Mouse (Mus musculus) liver (tissue): Measurements from ENCODE around the gene Gm10647.
"Not testable (repeated sequence)": the region's sequence is repeated elsewhere in the genome, so short reads cannot be mapped to it uniquely, and the experiment has no call there.

ENCODE experiments used
- DNase-seq: peaks from one replicate; pipeline ENCODE4 v3.0.0-alpha.2; 2020; ENCODE audit warnings: mixed read lengths

Gene Gm10647

DNA sequence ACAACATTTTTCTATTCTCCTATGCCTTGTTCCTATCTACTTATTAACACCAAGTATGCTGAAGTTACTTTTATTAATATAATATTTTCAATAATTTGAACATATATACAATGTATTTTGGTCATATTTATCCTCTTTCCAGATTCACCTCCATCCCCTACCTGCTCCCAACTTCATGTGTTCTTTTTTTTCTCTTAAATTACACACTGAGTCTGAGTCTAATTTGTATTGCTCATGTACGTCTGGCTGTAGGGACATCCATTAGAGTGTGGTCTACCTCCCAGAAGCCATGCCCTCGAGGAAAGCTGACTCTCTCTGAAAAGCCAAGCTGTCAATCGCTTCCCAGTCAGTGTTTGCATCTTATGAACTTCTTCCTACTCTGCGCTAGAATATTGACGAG, at the start of gene Gm10647:
TSS of gene Gm10647 (plus strand) at position 301 of the 400 bp plus-strand sequence.
- DNase-seq, result no peak

DNA sequence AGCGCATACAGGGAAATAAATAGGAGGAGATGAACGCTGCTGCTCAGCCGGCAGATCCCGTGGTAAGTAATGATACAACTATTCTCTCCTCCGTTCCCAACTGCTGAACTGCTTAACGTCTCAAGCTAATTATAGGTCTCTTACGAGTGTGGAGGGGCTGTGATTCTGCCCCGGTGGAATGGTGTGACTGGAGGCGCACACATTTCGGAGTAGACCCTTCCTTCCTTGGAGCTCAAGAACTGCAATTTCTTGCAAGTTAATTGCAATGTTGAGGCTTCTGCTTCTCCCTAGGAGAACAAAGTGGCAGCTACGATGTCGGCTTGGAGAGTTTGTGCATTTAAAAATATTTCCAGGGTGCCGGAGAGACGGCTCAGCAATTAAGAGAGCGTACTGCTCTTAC, 48.4 kb upstream of the Gm10647 start:
- DNase-seq, result no peak

DNA sequence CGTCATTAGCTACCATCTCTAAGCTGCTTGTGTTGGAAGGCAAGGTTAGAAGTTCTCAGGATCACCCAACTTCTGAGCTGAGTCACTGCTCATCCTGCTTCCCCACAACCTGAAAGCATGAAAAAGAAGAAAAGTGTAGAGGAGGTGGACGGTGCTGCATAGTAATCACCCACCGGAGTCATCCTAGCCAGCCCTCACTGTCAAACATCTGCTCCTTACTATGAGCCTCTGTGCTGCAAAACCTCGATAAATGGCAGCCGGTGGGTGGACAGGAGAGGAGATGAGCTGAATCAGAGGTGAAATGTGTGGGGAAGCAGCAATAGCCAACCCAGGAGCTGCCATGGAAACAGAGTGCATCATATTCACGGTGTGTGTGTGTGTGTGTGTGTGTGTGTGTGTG, 44.0 kb upstream of the Gm10647 start:
- no peak for DNase-seq

DNA sequence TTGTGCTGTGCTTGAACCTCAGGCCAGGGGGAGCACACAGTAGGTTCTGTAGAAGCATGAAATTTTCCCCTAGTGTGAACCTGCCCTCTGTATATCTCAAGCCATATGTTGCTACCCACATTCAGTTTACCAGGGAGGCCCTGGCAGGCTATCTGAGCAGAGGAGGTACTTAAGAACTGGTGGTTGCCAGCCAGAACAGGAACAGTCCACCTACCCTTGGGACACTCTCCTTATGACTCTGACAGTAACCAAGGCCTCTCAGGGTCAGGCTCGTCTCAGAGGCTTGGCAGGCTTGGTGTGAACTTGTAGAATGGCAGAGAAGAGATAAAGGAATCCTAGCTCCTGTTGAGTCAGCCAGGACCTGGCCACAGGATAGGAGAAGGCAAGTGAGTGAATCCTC, 35.8 kb upstream of the Gm10647 start:
- no peak for DNase-seq

DNA sequence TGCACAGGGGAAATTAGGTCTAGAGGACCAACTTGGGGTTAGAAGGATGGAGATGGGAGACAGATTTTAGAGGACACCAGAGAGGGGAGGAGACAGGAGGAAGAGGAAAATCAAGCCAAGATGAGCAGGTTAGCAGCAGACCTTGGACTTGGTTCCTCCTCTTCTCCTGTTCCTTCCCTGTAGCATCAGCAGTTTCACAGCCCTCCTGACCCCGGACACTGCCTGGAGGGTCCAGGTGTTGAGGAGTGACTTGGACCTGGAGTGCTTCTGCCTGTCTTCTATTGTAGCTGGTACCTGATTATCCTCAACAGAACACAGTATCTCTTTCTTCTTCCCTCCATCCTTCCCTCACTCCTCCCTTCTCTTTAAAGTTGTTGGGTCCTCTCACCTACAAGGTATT, 28.1 kb upstream of the Gm10647 start:
- DNase-seq, result no peak

DNA sequence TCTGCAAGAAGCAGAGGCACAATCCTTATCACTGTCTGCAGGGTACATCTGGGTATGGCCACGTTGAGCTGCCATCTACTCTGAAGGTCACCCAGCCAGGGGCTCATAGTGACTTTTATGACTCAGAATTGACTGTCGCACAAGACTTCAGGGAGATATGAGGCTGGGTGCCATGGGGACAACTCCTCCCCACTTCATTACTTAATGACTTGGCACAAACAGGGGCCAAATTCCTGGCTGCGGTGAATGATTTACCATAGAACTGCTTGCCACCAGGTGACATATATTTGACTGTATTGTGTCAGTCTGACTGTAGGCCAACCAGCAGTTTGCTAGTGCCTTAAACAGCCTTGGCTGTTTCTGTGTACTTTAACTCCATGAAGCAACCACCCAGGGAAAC, 27.6 kb upstream of the Gm10647 start:
- DNase-seq, result peak; percentile 10

DNA sequence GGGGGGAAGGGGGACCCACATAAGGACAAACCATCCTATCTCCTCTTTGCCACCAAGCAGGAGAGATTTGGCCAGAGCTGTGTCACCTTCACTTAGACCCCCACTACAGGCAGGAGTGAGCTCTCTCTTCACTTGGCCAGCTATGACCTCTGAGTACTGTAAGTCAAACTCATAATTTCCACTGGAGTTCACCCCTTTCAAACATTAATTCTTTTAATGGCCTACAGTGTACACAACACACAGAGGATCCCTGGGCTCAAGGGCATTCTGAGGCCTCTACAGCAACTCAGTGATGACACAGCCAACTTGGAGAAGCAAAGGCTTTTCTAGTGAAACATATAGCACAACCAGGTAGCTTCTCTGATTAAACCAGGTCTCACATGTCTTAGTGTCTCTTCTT, 26.1 kb upstream of the Gm10647 start:
- DNase-seq, result no peak

DNA sequence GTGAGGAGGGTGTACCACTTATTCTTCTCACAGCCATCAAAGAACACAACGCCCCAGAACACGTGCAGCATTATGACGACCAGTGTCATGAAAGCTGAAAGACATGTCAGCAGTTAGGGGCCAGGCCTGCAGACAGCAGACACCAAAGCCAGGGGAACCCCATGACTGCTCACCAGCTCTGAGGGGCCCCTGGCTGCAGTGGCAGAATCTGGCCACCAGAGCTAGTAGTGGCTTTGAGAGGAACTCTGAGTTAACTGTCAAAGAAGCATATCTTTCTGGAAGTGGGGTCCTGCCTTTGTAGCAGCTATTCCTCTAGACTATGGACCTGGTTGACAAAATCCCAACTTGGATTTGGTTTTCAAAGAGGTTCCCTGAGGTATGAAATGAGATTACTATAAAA, 12.3 kb upstream of the Gm10647 start:
- DNase-seq, result not testable (repeated sequence)

DNA sequence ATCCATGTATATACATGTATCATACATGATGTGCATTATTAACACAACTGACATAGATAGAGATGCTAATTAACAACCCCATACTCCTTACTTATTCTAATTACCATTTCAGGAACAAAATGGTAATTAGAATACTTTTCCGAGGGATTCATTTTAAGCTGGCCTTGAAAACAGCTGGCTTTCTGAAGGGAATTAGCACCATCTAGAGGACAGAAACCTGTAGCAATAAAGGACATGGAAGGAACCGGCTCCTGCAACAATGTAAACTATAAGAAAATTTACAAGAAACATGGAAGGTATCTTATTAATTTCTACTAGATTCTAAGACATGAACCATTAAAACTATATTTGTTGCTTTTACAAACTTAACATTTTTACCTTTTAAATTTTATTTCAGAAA, 9.0 kb upstream of the Gm10647 start:
- DNase-seq, result no peak

DNA sequence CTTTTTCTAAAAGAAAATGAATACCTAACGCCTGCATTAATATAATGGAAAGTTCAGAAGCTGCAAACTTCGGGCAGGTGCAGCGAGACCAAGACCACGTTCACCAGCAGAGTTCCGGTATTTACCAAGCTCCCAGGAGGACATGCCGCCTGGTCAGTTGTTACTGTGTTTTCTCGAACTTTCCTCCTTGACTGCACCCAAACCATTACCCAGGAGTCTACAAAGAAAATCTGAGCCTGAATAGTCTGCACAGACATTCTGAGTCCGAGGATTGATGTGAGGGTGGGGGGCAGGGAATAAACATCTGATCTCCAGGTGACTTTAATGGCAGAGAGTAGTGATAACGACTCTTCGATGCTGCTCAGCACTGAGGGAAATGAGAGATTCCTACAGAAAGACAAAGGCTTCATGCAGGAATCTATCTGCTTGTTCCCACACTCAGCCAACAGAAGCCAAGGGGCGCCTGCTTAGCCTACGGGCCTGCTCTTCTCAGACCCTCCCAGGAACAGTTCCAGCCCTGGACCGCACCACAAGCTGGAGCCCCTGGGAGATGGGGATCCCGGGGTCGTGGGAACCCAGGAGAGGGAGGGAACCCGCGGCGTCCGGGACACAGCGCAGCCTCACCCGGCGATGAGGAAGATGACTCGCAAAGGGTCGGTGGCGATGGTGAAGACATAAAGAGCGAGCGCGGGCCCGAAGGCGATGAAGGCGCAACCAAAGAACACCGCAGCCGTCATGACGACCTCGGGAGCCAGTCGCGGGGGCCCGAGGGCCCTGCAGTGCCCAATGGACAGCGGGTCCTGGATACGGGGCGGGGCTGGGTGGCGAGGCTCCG, 2.0 kb upstream of the Gm10647 start:
- DNase-seq, result no peak

DNA sequence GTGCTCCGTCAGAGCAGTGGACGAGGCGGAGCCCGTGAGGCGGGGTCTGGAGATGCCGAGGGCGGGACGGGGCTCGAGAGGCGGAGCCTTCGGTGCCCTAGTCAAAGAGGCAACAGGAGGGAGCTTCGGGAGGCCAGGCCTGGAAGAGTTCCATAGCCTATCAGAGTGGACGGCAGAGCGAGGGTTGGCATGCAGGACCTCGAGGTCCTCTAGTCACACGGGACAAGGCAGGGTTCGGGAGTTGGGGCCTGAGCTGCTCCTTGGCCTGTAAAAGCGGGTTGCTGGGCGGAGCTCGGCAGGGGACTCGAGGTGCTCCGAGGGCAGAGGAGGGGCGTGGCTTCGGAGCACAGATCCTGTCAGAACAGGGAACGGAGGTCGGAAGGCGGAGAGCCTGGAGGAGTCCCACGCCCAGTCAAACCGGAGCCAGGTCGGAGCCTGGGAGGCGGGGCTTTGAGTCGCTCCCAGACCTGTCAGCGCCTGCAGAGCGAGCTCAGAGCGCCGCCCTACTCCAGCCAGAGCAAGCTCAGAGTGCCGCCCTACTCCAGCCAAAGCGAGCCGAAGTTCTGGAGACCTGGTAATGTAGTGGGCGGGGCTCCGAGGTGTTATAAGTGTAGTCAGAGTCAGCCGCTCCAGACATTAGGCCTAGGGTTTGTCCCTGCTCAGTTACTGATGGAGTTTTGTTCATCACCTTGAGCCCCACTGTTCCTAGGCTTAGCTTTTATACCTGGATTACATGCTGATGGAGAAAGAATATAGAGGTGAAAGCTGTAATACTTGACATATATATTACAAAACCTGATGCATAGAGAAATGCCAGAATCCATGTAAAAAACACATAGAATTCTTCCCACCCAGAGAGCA, 1.1 kb upstream of the Gm10647 start, which contains the start of gene Aph1b:
TSS of gene Aph1b (minus strand) at position 27 of the 861 bp plus-strand sequence.
- peak; percentile 99 for DNase-seq

DNA sequence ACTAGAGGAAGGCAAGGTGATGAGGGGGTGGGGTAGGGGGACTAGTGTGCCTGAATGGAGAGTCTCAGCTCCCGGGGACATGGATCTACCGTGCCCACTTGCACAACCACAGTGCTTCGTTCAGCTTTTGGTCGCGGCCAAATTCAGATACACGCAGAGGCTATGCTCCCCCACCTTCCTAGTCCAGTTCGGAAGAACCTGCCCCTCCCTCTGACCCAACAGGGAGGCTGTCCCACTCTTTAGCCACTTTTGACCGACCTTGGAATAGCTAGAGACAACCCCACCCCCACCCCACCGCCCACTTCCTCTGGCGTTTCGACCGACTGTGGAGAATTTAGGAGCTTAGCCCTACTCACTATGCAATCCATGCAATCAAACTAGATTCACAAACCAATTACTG, 5.1 kb downstream of the Gm10647 start:
- peak; percentile 25 for DNase-seq

DNA sequence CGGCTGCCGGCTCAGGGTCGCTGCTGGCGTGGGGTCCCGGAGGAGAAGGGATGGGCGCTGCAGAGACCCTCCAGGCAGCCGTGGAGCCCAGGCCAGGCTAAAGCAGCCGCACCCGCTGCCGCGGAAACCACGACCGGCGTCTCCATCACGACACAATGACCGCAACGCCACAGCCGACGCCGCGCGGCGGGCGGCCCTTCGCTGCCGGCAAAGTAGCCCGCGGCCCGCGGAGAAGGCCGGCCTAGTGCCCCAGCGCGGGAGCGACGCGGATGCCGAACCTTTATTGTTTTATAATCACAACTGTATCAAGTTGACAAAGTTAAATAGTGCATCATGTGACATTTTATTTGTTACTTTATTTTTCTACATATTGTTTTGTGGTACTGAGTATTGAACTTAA, 9.1 kb downstream of the Gm10647 start:
- not testable (repeated sequence) for DNase-seq

DNA sequence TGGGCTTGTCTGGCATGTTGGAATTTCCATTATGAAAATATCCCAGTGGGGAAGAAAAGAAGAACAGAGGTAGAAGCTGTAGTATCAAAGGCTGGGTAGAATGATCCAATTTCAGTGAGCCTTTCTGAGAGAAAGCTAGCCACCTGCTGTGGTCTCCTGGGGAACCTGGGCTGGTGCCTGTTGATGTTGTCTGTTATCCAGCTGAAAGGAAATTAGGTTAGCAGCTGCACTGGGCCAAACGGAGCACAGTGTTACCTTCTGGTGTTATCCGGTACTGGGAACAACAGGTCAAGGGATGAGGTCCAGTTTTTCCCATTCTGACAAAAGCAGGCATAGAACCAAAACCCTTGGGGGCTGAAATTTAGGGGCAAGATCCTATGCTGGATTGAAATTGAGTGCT, 16.6 kb downstream of the Gm10647 start:
- DNase-seq, result no peak

DNA sequence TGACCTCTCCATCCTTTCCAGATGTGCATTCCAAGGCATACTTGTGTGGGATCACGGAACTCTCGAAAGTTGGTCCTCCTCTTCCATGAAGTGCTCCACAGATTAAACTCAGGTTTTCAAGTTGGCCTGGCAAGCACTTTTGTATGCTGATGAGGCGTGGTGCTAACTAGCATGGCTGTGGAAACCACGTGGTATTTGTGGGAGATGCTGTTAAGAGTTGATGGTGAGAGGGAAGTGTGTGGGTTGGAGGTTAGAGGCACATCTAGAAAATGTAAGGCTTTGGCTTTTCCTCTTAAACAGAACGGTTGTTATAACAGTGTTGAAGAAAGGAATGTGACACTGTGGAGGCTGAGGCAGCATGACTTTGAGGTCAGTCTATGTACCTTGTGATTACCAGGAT, 24.2 kb downstream of the Gm10647 start:
- no peak for DNase-seq

DNA sequence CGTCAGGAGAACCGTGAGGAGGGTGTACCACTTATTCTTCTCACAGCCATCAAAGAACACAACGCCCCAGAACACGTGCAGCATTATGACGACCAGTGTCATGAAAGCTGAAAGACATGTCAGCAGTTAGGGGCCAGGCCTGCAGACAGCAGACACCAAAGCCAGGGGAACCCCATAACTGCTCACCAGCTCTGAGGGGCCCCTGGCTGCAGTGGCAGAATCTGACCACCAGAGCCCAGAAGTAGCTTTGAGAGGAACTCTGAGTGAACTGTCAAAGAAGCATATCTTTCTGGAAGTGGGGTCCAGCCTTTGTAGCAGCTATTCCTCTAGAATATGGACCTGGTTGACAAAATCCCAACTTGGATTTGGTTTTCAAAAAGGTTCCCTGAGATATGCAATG, 25.4 kb downstream of the Gm10647 start:
- not testable (repeated sequence) for DNase-seq

DNA sequence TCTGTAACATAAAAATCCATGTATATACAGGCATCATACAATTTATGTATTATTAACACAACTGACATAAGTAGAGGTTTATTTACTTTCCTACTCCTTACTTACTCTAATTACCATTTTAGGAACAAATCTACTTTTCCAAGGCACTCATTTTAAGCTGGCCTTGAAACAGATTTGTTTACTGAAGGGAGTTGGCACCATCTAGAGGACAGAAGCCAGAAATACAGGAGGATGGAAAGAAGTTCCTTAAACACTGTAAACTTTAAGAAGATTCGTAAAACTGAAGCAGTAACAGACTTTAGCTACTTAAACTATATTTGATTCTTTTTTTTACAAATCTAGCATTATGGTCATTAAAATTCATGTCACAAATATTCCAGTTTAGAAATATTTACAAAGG, 29.2 kb downstream of the Gm10647 start:
- no peak for DNase-seq

DNA sequence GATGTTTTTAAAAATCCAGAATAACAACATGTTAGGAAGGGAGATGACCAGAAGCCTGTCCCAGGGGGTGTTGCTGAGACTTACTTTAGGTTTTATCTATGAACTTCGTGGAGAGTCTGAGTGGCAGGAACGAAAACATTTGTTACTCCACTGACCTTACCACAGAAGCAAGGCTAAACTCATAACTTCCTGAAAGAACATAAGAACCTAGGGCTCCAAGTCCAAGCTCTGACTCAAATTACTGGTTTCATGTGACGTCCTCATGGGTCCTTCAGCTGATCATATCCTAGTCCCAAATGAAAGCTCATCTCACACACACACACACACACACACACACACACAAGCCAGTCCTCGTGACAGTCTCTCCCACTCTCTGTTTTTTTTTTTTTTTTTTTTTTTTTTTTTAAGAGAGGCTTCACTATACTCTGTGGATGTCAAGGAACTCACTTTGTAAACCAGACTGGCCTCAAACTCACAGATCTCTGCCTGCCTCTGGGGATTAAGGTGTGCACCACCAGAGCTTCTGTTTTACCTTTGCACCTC, 35.6 kb downstream of the Gm10647 start:
- no peak for DNase-seq

DNA sequence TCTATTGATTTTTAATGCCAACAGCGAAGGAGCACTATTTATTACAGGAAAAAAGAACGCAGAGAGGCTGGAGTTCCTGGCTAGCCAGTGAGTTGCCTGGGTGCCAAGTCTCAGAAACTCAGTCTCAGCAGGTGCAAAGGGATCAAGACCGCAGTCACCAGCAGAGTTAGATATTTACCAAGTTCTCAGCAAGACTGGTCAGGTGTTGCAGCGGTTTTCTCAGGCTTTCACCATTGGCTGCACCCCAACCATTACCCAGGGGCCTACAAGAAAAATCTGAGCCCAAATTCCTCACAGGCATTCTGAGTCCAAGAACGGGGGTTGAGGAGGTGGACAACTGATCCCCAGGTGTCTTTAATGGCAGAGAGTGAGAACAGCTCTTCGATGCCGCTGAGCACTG, 37.0 kb downstream of the Gm10647 start:
- no peak for DNase-seq

DNA sequence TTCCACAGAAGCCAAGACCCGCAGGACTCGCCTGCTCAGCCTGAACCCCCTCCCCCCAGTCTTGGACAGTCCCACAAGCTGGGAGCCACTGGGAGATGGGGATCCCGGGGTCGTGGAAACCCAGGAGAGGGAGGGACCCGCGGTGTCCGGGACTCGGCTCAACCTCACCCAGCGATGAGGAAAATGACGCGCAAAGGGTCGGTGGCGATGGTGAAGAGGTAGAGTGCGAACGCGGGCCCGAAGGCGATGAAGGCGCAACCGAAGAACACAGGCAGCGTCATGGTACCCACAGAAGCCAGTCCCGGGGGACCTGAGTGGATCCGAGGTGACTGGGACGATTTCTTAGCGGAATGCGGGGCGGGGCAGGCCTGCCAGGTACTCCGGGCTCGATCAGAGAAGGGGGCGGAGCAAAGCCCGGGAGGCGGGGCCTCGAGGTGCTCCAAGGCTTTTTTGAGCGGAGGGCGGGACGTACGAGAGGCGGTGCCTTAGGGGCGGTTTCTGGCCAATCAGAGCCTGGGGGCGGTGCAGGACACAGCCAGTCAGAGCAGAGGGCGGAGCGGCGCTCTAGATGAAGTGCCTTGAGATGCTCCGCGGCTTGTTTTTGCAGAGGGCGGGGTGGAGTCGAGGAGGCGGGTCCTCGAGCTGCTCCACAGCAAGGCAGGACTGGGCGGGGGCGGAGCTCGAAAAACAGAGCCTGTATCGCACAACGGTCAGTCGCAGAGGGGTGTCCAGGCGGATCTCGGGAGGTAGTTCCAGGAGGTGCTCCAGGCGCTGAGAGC, 37.7 kb downstream of the Gm10647 start, which contains the start of gene Aph1c:
TSS of gene Aph1c (minus strand) at position 409 of the 779 bp plus-strand sequence.
- DNase-seq, result peak; percentile 100

DNA sequence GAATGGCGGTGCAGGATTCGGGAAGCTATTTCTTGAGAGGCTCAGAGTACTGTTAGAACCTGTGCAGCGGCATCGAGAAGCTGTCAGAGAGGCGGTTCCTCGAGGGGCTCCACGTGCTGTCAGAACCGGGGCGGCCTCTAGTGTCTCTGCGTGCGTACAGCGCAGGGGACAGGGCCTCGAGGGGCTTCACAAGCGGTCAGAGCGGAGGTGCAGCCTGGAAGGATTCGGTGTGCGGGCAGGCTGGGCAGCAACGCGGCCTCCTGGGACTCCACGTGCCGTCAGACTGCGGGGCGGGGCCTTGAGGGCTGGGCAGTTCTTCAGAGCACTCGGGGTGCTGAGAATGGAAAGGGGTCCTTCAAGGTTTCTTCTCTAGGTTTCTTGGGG, 38.2 kb downstream of the Gm10647 start:
- DNase-seq, result peak; percentile 66

DNA sequence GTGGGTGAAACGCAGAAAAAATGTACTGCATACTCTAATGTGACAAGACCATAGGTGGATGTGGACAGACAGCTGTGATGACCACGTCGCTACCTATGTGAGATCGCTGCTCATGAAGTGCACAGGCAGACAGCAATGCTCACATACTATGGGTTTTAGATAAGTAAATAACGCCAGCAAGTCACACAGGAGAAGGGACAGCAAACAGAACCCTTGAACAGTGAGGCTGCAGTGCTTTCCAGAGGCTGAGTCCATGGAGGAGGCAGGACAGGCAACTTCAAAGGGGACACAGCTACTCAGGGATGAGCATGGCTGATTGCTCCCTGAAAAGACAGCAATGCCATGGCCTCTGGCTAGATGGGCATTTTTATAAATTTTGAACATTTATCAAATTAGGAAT, 50.0 kb downstream of the Gm10647 start:
- DNase-seq, result no peak
